Comparison of ENCODE assay signal across 7 mouse cellular contexts in genomic region chr11:100441797-100442196, GRCm38 (mm10). TPM values are rescaled to one million over a fixed set of nuclear protein-coding genes. Genes with fewer than 3 reads are reported as not detected.
A peak's percentile ranks its signal among the peaks of the same experiment; 100 is the strongest.
DNase-seq lines count a peak whose midpoint lies in the region; ATAC-seq lines count a peak whose summit lies in the region.

TSS of gene Nt5c3b (minus strand) at chr11:100441808.
TSS of gene Klhl10 (plus strand) at chr11:100441917.

- 0 out of 2 replicates have a peak, but pooled peaks cover 2% of the 10 kb centered on the region for H3K36me3 ChIP-seq in neural tube, embryonic 11.5 days (ENCODE audit: control insufficient read depth, insufficient read depth, low read length)
- peaks cover 15% of the 10 kb centered on the region for H3K36me3 ChIP-seq in forebrain, embryonic 14.5 days (ENCODE audit: control insufficient read depth, insufficient read depth, low read length)
- H3K36me3 ChIP-seq in limb, embryonic 15.5 days, result peaks cover 18% of the 10 kb centered on the region
- H3K36me3 ChIP-seq in stomach, embryonic 16.5 days (ENCODE audit: control insufficient read depth, insufficient read depth, low read length), result peaks cover 7% of the 10 kb centered on the region; the same call in 1 of the 2 replicates

- WGBS in neural tube, embryonic 11.5 days, result 87% methylated on average over 8 of the region's 8 CpGs
- WGBS in forebrain, embryonic 14.5 days, result 82% methylated on average over 8 of the region's 8 CpGs
- 88% methylated on average over 8 of the region's 8 CpGs for WGBS in limb, embryonic 15.5 days
- WGBS in stomach, embryonic 16.5 days, result 84% methylated on average over 8 of the region's 8 CpGs

- H3K9ac ChIP-seq in neural tube, embryonic 11.5 days (ENCODE audit: low read length), result peak within 1 kb of the TSS; percentile 93
- peak within 1 kb of the TSS; percentile 92 for H3K9ac ChIP-seq in forebrain, embryonic 14.5 days (ENCODE audit: low read length)
- peak within 1 kb of the TSS; percentile 96 for H3K9ac ChIP-seq in limb, embryonic 15.5 days
- H3K9ac ChIP-seq in stomach, embryonic 16.5 days (ENCODE audit: low read length), result peak within 1 kb of the TSS; percentile 91

- H3K4me2 ChIP-seq in neural tube, embryonic 11.5 days (ENCODE audit: low read depth), result peak within 1 kb of the TSS; percentile 90
- H3K4me2 ChIP-seq in forebrain, embryonic 14.5 days (ENCODE audit: low read length), result peak within 1 kb of the TSS; percentile 78
- peak within 1 kb of the TSS; percentile 68 for H3K4me2 ChIP-seq in limb, embryonic 15.5 days
- H3K4me2 ChIP-seq in stomach, embryonic 16.5 days (ENCODE audit: low read depth, low read length), result peak within 1 kb of the TSS; percentile 71

- H3K4me3 ChIP-seq in neural tube, embryonic 11.5 days (ENCODE audit: low read depth, low read length), result peak within 1 kb of the TSS; percentile 83
- peak within 1 kb of the TSS; percentile 80 for H3K4me3 ChIP-seq in forebrain, embryonic 14.5 days (ENCODE audit: low read depth, low read length)
- H3K4me3 ChIP-seq in limb, embryonic 15.5 days, result peak within 1 kb of the TSS; percentile 83
- H3K4me3 ChIP-seq in stomach, embryonic 16.5 days (replicated peaks; ENCODE audit: low read length), result peak within 1 kb of the TSS; percentile 69

- H3K27ac ChIP-seq in neural tube, embryonic 11.5 days (ENCODE audit: low read depth, low read length), result no peak within 1 kb of the TSS
- H3K27ac ChIP-seq in forebrain, embryonic 14.5 days (ENCODE audit: low read depth, low read length), result peak within 1 kb of the TSS; percentile 30; the same call in 1 of the 2 replicates
- H3K27ac ChIP-seq in limb, embryonic 15.5 days, result peak within 1 kb of the TSS; percentile 76
- H3K27ac ChIP-seq in stomach, embryonic 16.5 days (ENCODE audit: low read length), result peak within 1 kb of the TSS; percentile 50; the same call in 1 of the 2 replicates

- DNase-seq in neural tube, embryonic 11.5 days (ENCODE audit: low spot score), result no peak
- no peak for DNase-seq in neural tube, embryonic 10.5 days (ENCODE audit: extremely low spot score, low spot score)
- no peak for DNase-seq in forebrain, embryonic 14.5 days (ENCODE audit: low spot score)
- no peak for DNase-seq in retina, embryonic 14.5 days (ENCODE audit: low spot score)
- DNase-seq in c-Kit-positive CD71-positive TER-119-positive erythroid progenitor cells, embryonic 14.5 days (ENCODE audit: low spot score), result no peak

- peaks cover 6% of the 10 kb centered on the region; the same call in 1 of the 2 replicates for H3K4me1 ChIP-seq in neural tube, embryonic 11.5 days (ENCODE audit: control insufficient read depth, insufficient read depth, low read length)
- H3K4me1 ChIP-seq in forebrain, embryonic 14.5 days (ENCODE audit: control insufficient read depth, insufficient read depth, low read length), result peaks cover 7% of the 10 kb centered on the region
- H3K4me1 ChIP-seq in limb, embryonic 15.5 days, result peaks cover 13% of the 10 kb centered on the region
- H3K4me1 ChIP-seq in stomach, embryonic 16.5 days (ENCODE audit: control insufficient read depth, insufficient read depth, low read length), result peaks cover 8% of the 10 kb centered on the region; the same call in 1 of the 2 replicates

- H3K27me3 ChIP-seq in neural tube, embryonic 11.5 days (ENCODE audit: control insufficient read depth, insufficient read depth, low read length), result no peaks in the 10 kb centered on the region
- H3K27me3 ChIP-seq in forebrain, embryonic 14.5 days (replicated peaks; ENCODE audit: control insufficient read depth, insufficient read depth, low read length), result no peaks in the 10 kb centered on the region
- no peaks in the 10 kb centered on the region for H3K27me3 ChIP-seq in limb, embryonic 15.5 days
- no peaks in the 10 kb centered on the region for H3K27me3 ChIP-seq in stomach, embryonic 16.5 days (ENCODE audit: control insufficient read depth, insufficient read depth, low read length)

- ATAC-seq in neural tube, embryonic 11.5 days (ENCODE audit: insufficient read depth, low FRiP score, low TSS enrichment), result no peak
- ATAC-seq in forebrain, embryonic 14.5 days, result no peak
- ATAC-seq in limb, embryonic 15.5 days (ENCODE audit: insufficient number of reproducible peaks, low FRiP score, low TSS enrichment, low read depth), result no peak
- no peak for ATAC-seq in stomach, embryonic 16.5 days (ENCODE audit: insufficient read depth, low FRiP score)

- H3K9me3 ChIP-seq in neural tube, embryonic 11.5 days (ENCODE audit: control insufficient read depth, low read length), result no peaks in the 10 kb centered on the region
- H3K9me3 ChIP-seq in forebrain, embryonic 14.5 days (replicated peaks; ENCODE audit: control insufficient read depth, low read length), result no peaks in the 10 kb centered on the region
- no peaks in the 10 kb centered on the region for H3K9me3 ChIP-seq in limb, embryonic 15.5 days
- H3K9me3 ChIP-seq in stomach, embryonic 16.5 days (replicated peaks; ENCODE audit: control insufficient read depth, low read length), result no peaks in the 10 kb centered on the region

RNA-seq across cellular contexts. Expression of gene Nt5c3b, which starts in this region (rescaled TPM):
- polyA plus RNA-seq in neural tube, embryonic 11.5 days (2014; fragmentation: Nextera tagmentation; extraction: Ambion mirVana), result 110 TPM in 2 replicates
- polyA plus RNA-seq in forebrain, embryonic 14.5 days (2014; fragmentation: Nextera tagmentation; extraction: Ambion mirVana), result 99.6 and 109 TPM in 2 replicates
- polyA plus RNA-seq in limb, embryonic 15.5 days (2015; fragmentation: Nextera tagmentation; extraction: Ambion mirVana), result 137 and 141 TPM in 2 replicates
- polyA plus RNA-seq in stomach, embryonic 16.5 days (2015; fragmentation: Nextera tagmentation; extraction: Ambion mirVana), result 99.1 and 109 TPM in 2 replicates

RNA-seq across cellular contexts. Expression of gene Klhl10, which starts in this region (rescaled TPM):
- polyA plus RNA-seq in neural tube, embryonic 11.5 days (2014; fragmentation: Nextera tagmentation; extraction: Ambion mirVana), result 0.40 and 0.62 TPM in 2 replicates
- 0.59 and 0.71 TPM in 2 replicates for polyA plus RNA-seq in forebrain, embryonic 14.5 days (2014; fragmentation: Nextera tagmentation; extraction: Ambion mirVana)
- 0.64 and 0.70 TPM in 2 replicates for polyA plus RNA-seq in limb, embryonic 15.5 days (2015; fragmentation: Nextera tagmentation; extraction: Ambion mirVana)
- 0.29 and 0.30 TPM in 2 replicates for polyA plus RNA-seq in stomach, embryonic 16.5 days (2015; fragmentation: Nextera tagmentation; extraction: Ambion mirVana)
